Mouse (Mus musculus) CD4-positive, CD25-positive, alpha-beta regulatory T cell, adult 2 months (primary cell): ENCODE measurements around the gene Cacna1g.
A peak's percentile ranks its signal among the peaks of the same experiment; 100 is the strongest.

ENCODE experiments used
- DNase-seq: peaks from one replicate; pipeline ENCODE4 v3.0.0-alpha.2; 2012; ENCODE audit warnings: low read depth, low spot score

The Cacna1g gene

GRCm38 (mm10) chr11:94473707-94474543 lies at the start of gene Cacna1g:
Gene Cacna1g (minus strand): TSS chr11:94474198.
- DNase-seq: peak; percentile 77

GRCm38 (mm10) chr11:94521219-94521843 lies 47.3 kb upstream of the Cacna1g start, which contains the start of gene Mycbpap:
Gene Mycbpap (minus strand): TSS chr11:94521742.
- DNase-seq: peak; percentile 34

GRCm38 (mm10) chr11:94513452-94513851 lies 39.5 kb upstream of the Cacna1g start:
- no peak for DNase-seq

GRCm38 (mm10) chr11:94508976-94509375 lies 35.0 kb upstream of the Cacna1g start:
- DNase-seq: no peak

GRCm38 (mm10) chr11:94501482-94501881 lies 27.5 kb upstream of the Cacna1g start:
- DNase-seq: no peak

- no peak for DNase-seq
These were observed 26.4 kb upstream of the Cacna1g start for GRCm38 (mm10) chr11:94500362-94500761.

- no peak for DNase-seq
These were observed 25.7 kb upstream of the Cacna1g start, which contains the start of gene Epn3 for GRCm38 (mm10) chr11:94499661-94500152. Gene Epn3 (minus strand): TSS chr11:94499974.

- no peak for DNase-seq
These were observed 25.0 kb upstream of the Cacna1g start for GRCm38 (mm10) chr11:94499035-94499434.

GRCm38 (mm10) chr11:94498093-94498996 lies 24.3 kb upstream of the Cacna1g start:
- no peak for DNase-seq

GRCm38 (mm10) chr11:94495415-94495814 lies 21.4 kb upstream of the Cacna1g start:
- DNase-seq: no peak

- DNase-seq: no peak
These were observed 17.7 kb upstream of the Cacna1g start for GRCm38 (mm10) chr11:94491749-94492099.

GRCm38 (mm10) chr11:94491035-94491748 lies 17.2 kb upstream of the Cacna1g start:
- no peak for DNase-seq

GRCm38 (mm10) chr11:94489745-94490144 lies 15.7 kb upstream of the Cacna1g start:
- DNase-seq: no peak

- no peak for DNase-seq
These were observed 15.0 kb upstream of the Cacna1g start for GRCm38 (mm10) chr11:94488767-94489533.

GRCm38 (mm10) chr11:94486001-94486400 lies 12.0 kb upstream of the Cacna1g start, which contains the start of gene Spata20:
Gene Spata20 (minus strand): TSS chr11:94486179.
- DNase-seq: peak; percentile 79

GRCm38 (mm10) chr11:94485223-94485622 lies 11.2 kb upstream of the Cacna1g start:
- no peak for DNase-seq

GRCm38 (mm10) chr11:94484636-94485035 lies 10.6 kb upstream of the Cacna1g start:
- DNase-seq: no peak

GRCm38 (mm10) chr11:94483921-94484320 lies 9.9 kb upstream of the Cacna1g start:
- no peak for DNase-seq

GRCm38 (mm10) chr11:94483436-94483835 lies 9.4 kb upstream of the Cacna1g start:
- DNase-seq: no peak

GRCm38 (mm10) chr11:94482738-94483137 lies 8.7 kb upstream of the Cacna1g start:
- no peak for DNase-seq
